Mouse (Mus musculus): ENCODE measurements around the gene Kcnk6. TPM values are rescaled to one million over a fixed set of nuclear protein-coding genes. Genes with fewer than 3 reads are reported as not detected.

Kcnk6 gene
- 1.2 and 1.6 TPM in 2 replicates for polyA plus RNA-seq (2016; fragmentation: Nextera tagmentation; extraction: Ambion mirVana)

DNA sequence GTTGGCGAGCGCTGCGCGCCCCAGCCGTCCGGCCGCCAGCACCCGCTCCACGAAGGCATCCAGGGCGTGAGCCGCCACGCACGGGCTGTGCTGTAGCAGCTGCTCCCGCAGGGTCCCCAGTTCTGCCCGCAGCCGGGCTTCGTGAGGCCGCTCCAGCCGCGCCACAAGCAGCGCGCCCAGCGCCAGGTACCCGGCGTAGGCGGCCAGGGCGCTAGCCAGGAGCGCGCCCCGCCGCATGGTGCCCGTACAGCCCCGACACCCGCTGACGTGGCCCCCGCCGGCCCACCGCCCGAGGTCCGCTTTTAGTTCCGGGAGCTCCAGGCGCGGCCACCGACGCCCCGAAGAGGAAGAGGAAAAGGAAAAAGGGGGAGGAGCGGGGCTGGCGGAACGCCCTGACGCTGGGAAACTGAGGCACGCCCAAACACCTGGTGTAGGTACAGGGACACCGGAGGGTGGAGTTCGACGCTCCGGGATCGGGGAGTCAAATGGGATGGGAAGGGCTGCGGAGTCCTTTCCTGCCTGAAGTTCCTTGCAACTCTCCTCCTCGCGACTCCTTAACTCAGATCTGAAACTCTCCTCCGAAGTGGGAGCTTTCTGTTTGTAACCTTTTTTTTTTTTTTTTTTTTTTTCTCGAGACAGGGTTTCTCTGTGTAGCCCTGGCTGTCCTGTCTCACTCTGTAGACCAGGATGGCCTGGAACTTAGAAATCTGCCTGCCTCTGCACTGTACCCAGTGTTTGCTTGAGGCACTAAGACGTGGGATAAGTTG lies at the start of gene Kcnk6:
Gene Kcnk6, minus strand, starts transcription at position 269 of the 767 bp plus-strand sequence.
- Histone ChIP-seq H3K4me3 (peak within 1 kb of the TSS; percentile 46), H3K9ac (peak within 1 kb of the TSS; percentile 60), H3K27me3 (peaks cover 53% of the 10 kb centered on the region), H3K4me1 (peaks cover 7% of the 10 kb centered on the region), H3K27ac (no peak within 1 kb of the TSS), H3K4me2 (replicated peaks) (peak within 1 kb of the TSS; percentile 83), H3K9me3 (replicated peaks) (no peaks in the 10 kb centered on the region), H3K36me3 (no peaks in the 10 kb centered on the region)
- WGBS: 1% methylated on average over 62 of the region's 62 CpGs
- peak; percentile 26; the same call in 1 of the 2 replicates for ATAC-seq (ENCODE audit: low FRiP score)

DNA sequence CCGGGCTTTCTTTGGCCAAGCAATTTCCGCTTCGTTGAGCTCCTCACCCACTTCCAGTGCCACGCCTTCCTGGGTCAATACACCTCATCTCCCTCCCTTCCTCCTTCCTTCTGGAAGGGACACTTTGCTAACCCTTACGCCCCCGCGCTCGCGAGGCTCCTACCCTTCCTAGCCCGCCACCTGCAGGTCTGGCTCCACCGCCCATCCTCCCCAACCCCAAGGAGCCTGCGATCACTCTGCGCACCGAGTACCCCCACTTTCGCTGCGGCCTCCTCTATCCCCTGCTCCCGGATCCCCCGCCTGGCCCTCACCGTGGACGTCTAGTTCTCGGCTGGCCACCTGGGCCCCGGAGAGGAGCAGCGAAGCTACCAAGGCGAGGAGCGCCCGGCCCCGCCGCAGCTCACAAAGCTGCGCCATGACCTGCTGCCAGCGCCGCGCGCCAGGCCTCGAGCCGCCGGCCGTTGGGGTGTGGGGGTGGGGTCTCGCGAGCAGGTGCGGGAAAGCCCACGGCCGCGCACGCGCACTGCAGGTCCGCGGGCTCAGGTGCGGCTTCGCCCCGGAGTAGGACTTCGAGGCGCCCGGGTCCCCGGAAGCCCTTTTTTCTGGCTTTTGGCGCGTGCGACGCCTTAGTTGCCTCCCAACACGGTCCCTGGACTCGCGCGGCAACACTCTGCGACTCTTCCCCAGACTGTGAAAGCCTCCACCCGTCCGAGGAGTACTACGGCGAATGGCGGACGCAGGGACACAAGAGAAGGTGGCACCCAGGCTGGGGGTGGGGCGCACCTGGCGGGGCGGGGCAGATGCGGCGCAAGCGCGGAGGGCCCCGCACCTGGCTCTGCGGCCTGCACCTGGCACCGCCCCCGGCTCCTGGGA lies 49.1 kb upstream of the Kcnk6 start, which contains the start of gene Spint2:
Gene Spint2, minus strand, starts transcription at position 712 of the 873 bp plus-strand sequence.
- under 1% methylated on average over 79 of the region's 80 CpGs for WGBS
- Histone ChIP-seq H3K27me3 (peaks cover 42% of the 10 kb centered on the region), H3K4me1 (peaks cover 15% of the 10 kb centered on the region), H3K9ac (peak within 1 kb of the TSS; percentile 68), H3K36me3 (no peaks in the 10 kb centered on the region), H3K27ac (no peak within 1 kb of the TSS), H3K4me2 (replicated peaks) (peak within 1 kb of the TSS; percentile 97), H3K9me3 (replicated peaks) (no peaks in the 10 kb centered on the region), H3K4me3 (peak within 1 kb of the TSS; percentile 56)
- ATAC-seq (ENCODE audit: low FRiP score): peak; percentile 71

- Histone ChIP-seq H3K4me2 (replicated peaks) (peak overlapping the region; percentile 97), H3K9ac (peak overlapping the region; percentile 68; the same call in 1 of the 2 replicates), H3K9me3 (replicated peaks) (no peaks in the 10 kb centered on the region), H3K27ac (no peak overlapping the region), H3K4me3 (peak overlapping the region; percentile 56), H3K4me1 (peaks cover 15% of the 10 kb centered on the region), H3K27me3 (peaks cover 42% of the 10 kb centered on the region), H3K36me3 (no peaks in the 10 kb centered on the region)
- no peak for ATAC-seq (ENCODE audit: low FRiP score)
- WGBS: 16% methylated on average over 13 of the region's 13 CpGs
Measured at GRCm38 (mm10) chr7:29280801-29281200, 48.5 kb upstream of the Kcnk6 start.

DNA sequence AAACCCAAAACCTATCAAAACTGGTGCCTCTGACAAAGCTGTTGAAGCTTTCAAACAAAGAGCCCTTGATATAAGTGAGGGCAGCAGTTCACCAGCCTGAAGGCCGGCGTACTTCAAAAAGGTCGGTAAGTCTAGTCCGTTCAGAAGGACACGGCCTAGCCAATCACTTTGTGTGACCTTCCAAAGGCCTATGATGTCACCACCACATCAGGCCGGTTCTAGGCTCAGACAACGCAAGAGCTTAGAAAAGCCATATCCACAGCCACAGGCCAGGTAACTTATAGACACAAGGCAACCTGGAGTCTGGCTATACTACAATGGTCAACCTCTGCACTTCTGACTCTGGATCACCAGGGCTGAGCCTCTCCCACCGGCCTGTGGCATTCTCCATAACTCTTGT lies 47.6 kb upstream of the Kcnk6 start:
- no peak overlapping the region for H3K4me2 ChIP-seq (replicated peaks)
- H3K9me3 ChIP-seq (replicated peaks): no peaks in the 10 kb centered on the region
- no peaks in the 10 kb centered on the region for H3K36me3 ChIP-seq
- H3K4me1 ChIP-seq: peaks cover 15% of the 10 kb centered on the region
- H3K27ac ChIP-seq: no peak overlapping the region
- peaks cover 42% of the 10 kb centered on the region for H3K27me3 ChIP-seq
- no peak overlapping the region for H3K4me3 ChIP-seq
- H3K9ac ChIP-seq: no peak overlapping the region
- no peak for ATAC-seq (ENCODE audit: low FRiP score)
- 86% methylated on average over 8 of the region's 8 CpGs for WGBS

- H3K4me3 ChIP-seq: no peak overlapping the region
- no peaks in the 10 kb centered on the region for H3K9me3 ChIP-seq (replicated peaks)
- H3K27me3 ChIP-seq: peaks cover 41% of the 10 kb centered on the region
- no peak overlapping the region for H3K9ac ChIP-seq
- no peaks in the 10 kb centered on the region for H3K36me3 ChIP-seq
- H3K4me1 ChIP-seq: peaks cover 15% of the 10 kb centered on the region
- no peak overlapping the region for H3K27ac ChIP-seq
- no peak overlapping the region for H3K4me2 ChIP-seq (replicated peaks)
- ATAC-seq (ENCODE audit: low FRiP score): no peak
Measured at GRCm38 (mm10) chr7:29279261-29279660, 46.9 kb upstream of the Kcnk6 start.

DNA sequence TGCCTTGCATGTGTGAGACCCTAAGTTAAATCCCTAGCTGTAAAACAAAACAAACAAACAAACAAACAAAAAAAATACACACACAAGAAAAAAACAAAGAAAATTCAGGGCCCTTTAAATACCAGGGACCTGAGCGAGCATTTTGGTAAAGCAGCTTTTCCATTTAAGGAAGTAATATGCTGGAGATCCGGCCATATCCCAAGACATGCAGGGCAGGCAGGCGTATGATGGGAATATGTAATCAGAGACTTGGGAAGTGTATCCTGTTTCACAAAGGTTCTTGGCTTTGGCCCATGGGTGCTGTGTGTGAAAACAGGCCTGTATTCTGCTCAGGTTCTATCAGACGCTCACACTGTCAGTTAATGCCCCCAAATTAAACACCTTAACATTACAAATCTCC lies 45.2 kb upstream of the Kcnk6 start:
- Histone ChIP-seq H3K4me2 (replicated peaks) (no peak overlapping the region), H3K27ac (no peak overlapping the region), H3K9ac (no peak overlapping the region), H3K9me3 (replicated peaks) (no peaks in the 10 kb centered on the region), H3K4me3 (no peak overlapping the region), H3K4me1 (peaks cover 15% of the 10 kb centered on the region), H3K27me3 (peaks cover 31% of the 10 kb centered on the region), H3K36me3 (no peaks in the 10 kb centered on the region)
- no peak for ATAC-seq (ENCODE audit: low FRiP score)
- WGBS: 82% methylated on average over 4 of the region's 4 CpGs

- no peak overlapping the region for H3K27ac ChIP-seq
- no peak overlapping the region for H3K4me3 ChIP-seq
- H3K27me3 ChIP-seq: peaks cover 23% of the 10 kb centered on the region
- ATAC-seq (ENCODE audit: low FRiP score): no peak
- no peaks in the 10 kb centered on the region for H3K36me3 ChIP-seq
- H3K4me2 ChIP-seq (replicated peaks): no peak overlapping the region
- WGBS: 76% methylated on average over 5 of the region's 5 CpGs
- no peak overlapping the region for H3K9ac ChIP-seq
- H3K9me3 ChIP-seq (replicated peaks): no peaks in the 10 kb centered on the region
- H3K4me1 ChIP-seq: peaks cover 10% of the 10 kb centered on the region
Measured at GRCm38 (mm10) chr7:29276715-29277114, 44.4 kb upstream of the Kcnk6 start.

- no peaks in the 10 kb centered on the region for H3K9me3 ChIP-seq (replicated peaks)
- H3K4me2 ChIP-seq (replicated peaks): no peak overlapping the region
- H3K27me3 ChIP-seq: no peaks in the 10 kb centered on the region
- no peaks in the 10 kb centered on the region for H3K4me1 ChIP-seq
- H3K27ac ChIP-seq: no peak overlapping the region
- no peaks in the 10 kb centered on the region for H3K36me3 ChIP-seq
- no peak overlapping the region for H3K4me3 ChIP-seq
- 77% methylated on average over 8 of the region's 8 CpGs for WGBS
- no peak for ATAC-seq (ENCODE audit: low FRiP score)
- H3K9ac ChIP-seq: no peak overlapping the region; the same call in 1 of the 2 replicates
Measured at GRCm38 (mm10) chr7:29271687-29272465, 39.6 kb upstream of the Kcnk6 start.

DNA sequence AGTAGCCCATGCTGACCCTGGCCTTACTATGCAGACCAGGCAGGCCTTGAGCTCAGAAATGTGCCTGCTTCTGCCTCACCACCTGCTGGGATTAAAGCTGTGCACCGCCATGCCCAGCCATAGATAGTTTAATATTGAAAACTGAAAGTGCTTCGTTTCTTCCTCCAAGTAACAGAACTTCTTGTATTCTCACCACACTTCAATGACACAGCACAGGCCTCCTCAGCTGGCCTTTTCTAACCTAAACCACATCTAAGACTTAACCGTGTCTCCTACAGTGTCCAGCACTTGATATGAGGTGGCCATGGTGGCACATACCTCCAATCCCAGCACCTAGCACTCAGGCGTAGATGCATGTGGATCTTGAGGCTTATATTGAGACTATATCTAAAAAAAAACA lies 38.1 kb upstream of the Kcnk6 start:
- Histone ChIP-seq H3K27ac (no peak overlapping the region), H3K4me3 (no peak overlapping the region), H3K9ac (no peak overlapping the region), H3K9me3 (replicated peaks) (no peaks in the 10 kb centered on the region), H3K36me3 (no peaks in the 10 kb centered on the region), H3K27me3 (no peaks in the 10 kb centered on the region), H3K4me2 (replicated peaks) (no peak overlapping the region), H3K4me1 (0 out of 2 replicates have a peak, but pooled peaks cover 2% of the 10 kb centered on the region)
- ATAC-seq (ENCODE audit: low FRiP score): no peak
- 80% methylated on average over 4 of the region's 4 CpGs for WGBS

DNA sequence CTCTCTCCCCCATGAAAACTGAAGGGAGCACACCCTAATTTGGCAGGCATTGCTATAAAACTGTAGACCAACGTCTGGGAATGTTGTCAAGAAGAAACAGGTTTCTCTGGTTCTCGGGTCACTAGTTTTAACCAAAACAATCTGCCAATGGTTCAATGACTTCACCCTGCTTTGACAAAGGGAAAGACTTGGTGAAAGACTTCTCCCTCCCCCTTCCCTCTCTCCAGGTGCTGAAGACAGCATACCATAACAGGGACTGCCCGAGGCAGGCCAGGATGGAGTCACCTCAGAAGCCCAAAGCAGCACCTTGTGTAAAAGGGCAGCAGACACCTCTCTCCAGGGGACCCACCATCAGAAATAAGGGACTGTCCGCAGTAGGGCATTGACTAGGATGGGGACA lies 34.6 kb upstream of the Kcnk6 start:
- Histone ChIP-seq H3K4me2 (replicated peaks) (no peak overlapping the region), H3K27ac (no peak overlapping the region), H3K9ac (no peak overlapping the region), H3K9me3 (replicated peaks) (no peaks in the 10 kb centered on the region), H3K27me3 (no peaks in the 10 kb centered on the region), H3K36me3 (no peaks in the 10 kb centered on the region), H3K4me3 (no peak overlapping the region), H3K4me1 (0 out of 2 replicates have a peak, but pooled peaks cover 2% of the 10 kb centered on the region)
- ATAC-seq (ENCODE audit: low FRiP score): no peak
- WGBS: 58% methylated on average over 4 of the region's 4 CpGs

DNA sequence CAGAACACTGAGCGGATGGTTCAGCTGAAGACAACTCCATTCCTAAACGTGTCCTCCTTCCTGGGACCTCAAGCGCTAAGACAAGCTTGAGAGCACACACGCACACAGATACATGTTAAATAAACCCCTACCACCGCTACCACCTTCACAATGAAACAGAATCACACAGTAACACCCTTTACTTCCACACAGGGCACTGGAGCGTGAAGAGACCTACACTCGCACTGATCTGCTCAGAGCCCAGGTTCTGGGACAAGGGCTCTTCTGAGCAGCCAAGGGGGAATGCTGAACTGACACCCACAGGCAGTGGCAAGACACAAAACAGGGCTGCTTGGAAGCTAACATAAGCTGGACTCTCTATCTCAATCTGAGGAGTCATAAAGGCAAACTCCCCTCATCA lies 33.3 kb upstream of the Kcnk6 start:
- ATAC-seq (ENCODE audit: low FRiP score): no peak
- no peaks in the 10 kb centered on the region for H3K9me3 ChIP-seq (replicated peaks)
- no peak overlapping the region for H3K4me3 ChIP-seq
- H3K27me3 ChIP-seq: no peaks in the 10 kb centered on the region
- no peak overlapping the region for H3K9ac ChIP-seq
- H3K27ac ChIP-seq: no peak overlapping the region
- 70% methylated on average over 7 of the region's 7 CpGs for whole genome bisulfite sequencing
- no peak overlapping the region for H3K4me2 ChIP-seq (replicated peaks)
- 0 out of 2 replicates have a peak, but pooled peaks cover 2% of the 10 kb centered on the region for H3K4me1 ChIP-seq
- no peaks in the 10 kb centered on the region for H3K36me3 ChIP-seq

DNA sequence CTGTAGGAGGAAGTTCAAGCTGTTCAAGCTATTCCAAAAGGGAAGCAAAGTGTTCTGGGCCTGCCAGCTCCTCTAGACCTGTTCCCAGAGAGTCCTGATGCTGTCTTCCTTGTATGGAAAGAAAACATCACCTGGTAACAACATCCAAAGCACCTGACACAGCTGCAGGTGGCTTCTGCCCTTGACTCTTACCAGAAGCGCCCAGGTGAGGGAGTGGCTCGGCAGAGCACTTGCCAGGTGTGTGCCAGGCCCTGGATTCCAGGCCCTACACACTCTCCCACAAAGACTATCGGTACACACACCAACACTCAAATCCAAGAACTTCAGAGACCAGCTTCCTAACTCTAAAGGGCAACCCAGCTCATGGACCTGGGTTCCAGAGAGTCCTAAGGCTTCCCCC lies 31.5 kb upstream of the Kcnk6 start:
- Histone ChIP-seq H3K4me1 (peaks cover 16% of the 10 kb centered on the region), H3K9ac (no peak overlapping the region), H3K36me3 (no peaks in the 10 kb centered on the region), H3K4me3 (no peak overlapping the region), H3K27ac (no peak overlapping the region), H3K9me3 (replicated peaks) (no peaks in the 10 kb centered on the region), H3K27me3 (no peaks in the 10 kb centered on the region), H3K4me2 (replicated peaks) (no peak overlapping the region)
- ATAC-seq (ENCODE audit: low FRiP score): no peak
- whole genome bisulfite sequencing: 94% methylated on average over 3 of the region's 3 CpGs
